Mouse (Mus musculus) small intestine, adult 2 months (tissue): ENCODE data around the gene Zhx3. TPM values are rescaled to one million over a fixed set of nuclear protein-coding genes. Genes with fewer than 3 reads are reported as not detected.

Experiments used
- H3K27ac ChIP-seq: fragments of 200-500 bp; 2 replicates; pipeline ENCODE4 v1.5.1; 2012; ENCODE audit warnings: low read depth, low read length, control low read depth, inconsistent platforms; ENCODE audit not compliant: insufficient read depth
- H3K27me3 ChIP-seq: fragments of 200-500 bp; 2 replicates; pipeline ENCODE4 v1.6.1; 2012; ENCODE audit warnings: mild to moderate bottlenecking, moderate library complexity, low read length, inconsistent platforms; ENCODE audit not compliant: control insufficient read depth, insufficient read depth
- H3K36me3 ChIP-seq: fragments of 200-500 bp; 2 replicates; pipeline ENCODE4 v1.6.1; 2012; ENCODE audit warnings: mild to moderate bottlenecking, low read length, control low read depth, inconsistent platforms; ENCODE audit not compliant: control insufficient read depth, insufficient read depth
- H3K4me1 ChIP-seq: fragments of 200-500 bp; 2 replicates; pipeline ENCODE4 v1.6.1; 2012; ENCODE audit warnings: low read length, inconsistent platforms, mixed read lengths; ENCODE audit not compliant: control insufficient read depth, insufficient read depth, insufficient read length
- H3K4me3 ChIP-seq: fragments of 200-500 bp; 2 replicates; pipeline ENCODE4 v1.5.1; 2012; ENCODE audit warnings: low read depth, mild to moderate bottlenecking, control low read depth, inconsistent platforms, low read length, moderate library complexity
- CTCF ChIP-seq: fragments of 200-500 bp; IDR thresholded peaks from 2 replicates; pipeline ENCODE4 v1.5.1; 2012; ENCODE audit warnings: low read depth, mild to moderate bottlenecking, control low read depth, inconsistent platforms, low read length, moderate library complexity, mixed read lengths; ENCODE audit not compliant: insufficient replicate concordance, insufficient read length; ENCODE audit errors: extremely low read depth
- POLR2A ChIP-seq: fragments of 200-500 bp; IDR thresholded peaks from 2 replicates; pipeline ENCODE4 v1.6.1; 2012; ENCODE audit warnings: low read depth, mild to moderate bottlenecking, control low read depth, inconsistent platforms, low read length, moderate library complexity
- WGBS: fragments of 180-500 bp; shearing (Covaris S2); methylation state at CpG from one replicate; pipeline ENCODE4 v1.1.7; 2018; 5-methylcytosine and 5-hydroxymethylcytosine counted together
- polyA plus RNA-seq: library from polyadenylated mRNA; depleted of rRNA; stranded (reverse); fragments of >200 nt; gene quantifications from 2 replicates; pipeline ENCODE4 v1.2.3, GENCODE M21; 2012

The Zhx3 gene
- polyA plus RNA-seq, 1 experiment, result 6.2 TPM

- Histone ChIP-seq H3K4me3 (no peak overlapping the region), H3K27me3 (no peaks in the 10 kb centered on the region), H3K27ac (no peak overlapping the region), H3K4me1 (peaks cover 2% of the 10 kb centered on the region), H3K36me3 (no peaks in the 10 kb centered on the region)
- 27% methylated on average over 3 of the region's 3 CpGs for WGBS
- TF ChIP-seq POLR2A (no peak), CTCF (no peak)
Measured at GRCm38 (mm10) chr2:160869446-160869845, 3.4 kb downstream of the Zhx3 start.

DNA sequence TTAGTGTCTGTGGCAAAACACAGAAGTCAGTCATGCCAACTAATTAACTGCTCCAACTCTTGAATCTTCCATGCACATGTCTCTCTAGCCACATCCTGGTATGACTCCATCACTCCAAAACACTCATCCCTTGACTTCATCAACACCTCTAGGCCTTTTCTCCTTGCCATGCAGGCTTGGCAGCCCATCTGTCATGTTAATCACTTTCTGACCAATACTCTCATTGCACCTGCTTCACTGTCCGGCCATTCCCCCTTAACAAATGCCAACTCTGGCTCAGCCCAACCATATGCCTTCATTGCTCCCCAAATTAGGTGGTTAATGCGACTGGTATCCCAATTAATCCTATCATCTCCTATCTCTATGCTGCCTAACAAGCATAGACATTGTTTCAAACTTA lies 7.5 kb downstream of the Zhx3 start:
- Histone ChIP-seq H3K4me3 (no peak overlapping the region), H3K4me1 (peaks cover 2% of the 10 kb centered on the region), H3K27ac (no peak overlapping the region), H3K27me3 (no peaks in the 10 kb centered on the region), H3K36me3 (no peaks in the 10 kb centered on the region)
- no peak for TF ChIP-seq POLR2A
- no peak for TF ChIP-seq CTCF
- 95% methylated on average over 2 of the region's 2 CpGs for WGBS

DNA sequence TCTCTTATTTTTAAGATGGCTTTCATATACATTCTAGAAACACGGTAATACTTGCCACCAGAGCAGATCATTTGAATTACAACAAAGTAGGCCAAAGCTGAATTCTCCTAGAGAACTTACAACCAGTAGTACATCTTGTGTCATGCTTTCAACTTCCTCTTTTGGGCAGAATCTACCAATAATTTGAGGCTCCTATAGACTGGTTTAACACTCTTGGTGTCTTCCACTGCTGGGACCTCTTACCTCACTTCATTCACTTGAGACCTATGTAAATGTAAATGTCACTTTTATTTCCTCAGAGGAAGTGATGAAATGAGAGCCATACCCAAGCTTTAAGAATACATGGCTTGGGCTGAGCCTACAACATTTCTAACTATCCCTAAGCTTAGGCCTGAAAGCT lies 8.7 kb downstream of the Zhx3 start:
- TF ChIP-seq POLR2A (no peak), CTCF (no peak)
- no peak overlapping the region for H3K4me3 ChIP-seq
- peaks cover 3% of the 10 kb centered on the region; the same call in 1 of the 2 replicates for H3K4me1 ChIP-seq
- H3K27ac ChIP-seq, result no peak overlapping the region
- H3K36me3 ChIP-seq, result no peaks in the 10 kb centered on the region
- 89% methylated on average over 1 of the region's 1 CpGs for WGBS
- no peaks in the 10 kb centered on the region for H3K27me3 ChIP-seq

GRCm38 (mm10) chr2:160860363-160860762 lies 12.4 kb downstream of the Zhx3 start:
- no peak overlapping the region for H3K4me3 ChIP-seq
- TF ChIP-seq POLR2A (no peak), CTCF (no peak)
- peaks cover 3% of the 10 kb centered on the region; the same call in 1 of the 2 replicates for H3K4me1 ChIP-seq
- no peaks in the 10 kb centered on the region for H3K27me3 ChIP-seq
- H3K27ac ChIP-seq, result no peak overlapping the region
- H3K36me3 ChIP-seq, result no peaks in the 10 kb centered on the region
- 50% methylated on average over 1 of the region's 1 CpGs for WGBS

- Histone ChIP-seq H3K27me3 (no peaks in the 10 kb centered on the region), H3K36me3 (no peaks in the 10 kb centered on the region), H3K4me1 (peaks cover 3% of the 10 kb centered on the region; the same call in 1 of the 2 replicates), H3K27ac (no peak overlapping the region), H3K4me3 (no peak overlapping the region)
- TF ChIP-seq CTCF, result no peak
- no peak for TF ChIP-seq POLR2A
- 88% methylated on average over 5 of the region's 5 CpGs for WGBS
Measured at GRCm38 (mm10) chr2:160856359-160857102, 16.3 kb downstream of the Zhx3 start.

- Histone ChIP-seq H3K27ac (no peak overlapping the region), H3K27me3 (no peaks in the 10 kb centered on the region), H3K36me3 (no peaks in the 10 kb centered on the region), H3K4me1 (peaks cover 3% of the 10 kb centered on the region; the same call in 1 of the 2 replicates), H3K4me3 (no peak overlapping the region)
- no peak for TF ChIP-seq CTCF
- TF ChIP-seq POLR2A, result no peak
Measured at GRCm38 (mm10) chr2:160854687-160855086, 18.1 kb downstream of the Zhx3 start.

DNA sequence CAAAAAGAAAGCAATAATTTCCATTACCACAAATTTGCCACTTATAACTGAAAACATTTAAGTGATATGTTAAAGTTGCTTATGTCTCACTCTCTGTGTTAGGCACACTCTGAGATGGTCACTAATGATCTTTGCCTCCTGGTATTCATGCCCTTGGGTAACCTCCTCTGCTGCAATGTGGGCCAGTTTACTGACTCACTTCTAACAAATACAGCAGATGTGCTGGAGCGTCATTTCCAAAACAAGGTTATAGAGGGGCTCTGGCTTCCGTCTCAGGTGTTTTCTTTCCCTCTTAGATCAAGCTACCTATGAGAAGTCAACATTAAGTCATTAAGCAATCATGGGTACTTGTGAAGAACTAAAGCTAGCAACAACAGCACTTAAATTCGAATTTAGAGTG lies 22.4 kb downstream of the Zhx3 start:
- 83% methylated on average over 3 of the region's 3 CpGs for WGBS
- no peaks in the 10 kb centered on the region for H3K36me3 ChIP-seq
- H3K27ac ChIP-seq, result no peak overlapping the region
- H3K4me1 ChIP-seq, result no peaks in the 10 kb centered on the region
- H3K27me3 ChIP-seq, result no peaks in the 10 kb centered on the region
- TF ChIP-seq CTCF, result no peak
- TF ChIP-seq POLR2A, result no peak
- H3K4me3 ChIP-seq, result no peak overlapping the region
